Mouse (Mus musculus) lung, postnatal 4 days (tissue): ENCODE data around the gene Tubgcp5.

Source experiments
- DNase-seq, 2 experiments: peaks; one replicate each; pipeline ENCODE4 v3.0.0; 2021

The Tubgcp5 gene

DNA sequence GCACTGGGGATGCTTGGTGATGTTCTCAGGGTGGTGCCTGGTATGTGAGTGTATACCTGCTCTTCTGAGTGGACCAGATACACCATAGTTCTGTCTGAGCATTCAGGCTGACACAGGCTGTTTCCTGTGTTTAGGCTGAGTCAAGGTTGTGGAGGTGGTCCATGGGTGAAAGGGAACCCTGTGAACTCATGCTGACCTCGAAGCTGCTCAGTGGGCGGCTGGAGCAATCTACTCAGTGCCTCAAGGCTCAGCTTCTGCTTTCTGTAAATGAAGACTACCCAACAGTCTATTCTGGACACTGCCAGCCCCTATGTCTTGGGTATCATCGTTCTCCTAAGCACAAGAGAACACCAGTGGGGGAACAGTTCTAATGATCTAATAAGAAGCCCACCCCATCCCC is 61.6 kb downstream of the Tubgcp5 start:
- DNase-seq, result peak in 1 of 2 experiments; percentile 28

DNA sequence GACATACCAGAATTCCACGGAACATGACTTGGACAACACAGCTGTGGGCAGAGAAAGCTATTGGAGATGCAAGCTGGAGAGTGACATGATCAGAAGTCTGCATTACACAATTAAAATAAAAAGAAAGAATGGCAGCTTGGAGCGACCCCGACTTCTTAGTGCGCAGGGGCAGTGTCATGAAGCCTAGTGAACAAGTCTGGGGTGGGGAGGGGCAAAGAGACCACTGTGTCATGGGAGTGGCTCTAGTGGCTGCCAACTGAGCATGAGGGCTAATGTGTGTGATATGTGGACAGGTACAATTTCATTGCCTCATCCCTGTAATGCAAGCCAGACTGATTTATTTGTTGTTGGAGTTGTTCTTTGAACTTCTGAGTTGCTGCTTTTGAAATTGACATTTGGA is 62.8 kb downstream of the Tubgcp5 start:
- no peak for DNase-seq

DNA sequence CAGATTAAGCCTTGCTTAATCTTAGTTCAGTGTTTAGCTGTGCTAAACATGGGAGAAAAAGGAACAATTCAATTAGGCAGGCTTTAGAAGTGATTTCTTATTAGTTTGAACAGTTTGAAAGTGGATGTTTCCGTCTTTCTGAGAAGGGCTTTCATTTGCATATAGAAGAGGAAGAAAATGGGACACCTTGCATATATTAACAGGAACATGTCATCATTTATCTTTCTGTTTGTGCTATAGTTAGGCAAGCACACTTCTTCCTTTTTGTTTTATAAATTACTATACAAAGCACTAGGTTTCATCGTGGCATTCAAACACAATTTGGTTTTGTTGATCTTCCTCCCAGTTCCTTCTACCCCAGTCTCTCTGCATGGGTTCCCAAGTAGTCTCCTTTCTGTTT is 63.8 kb downstream of the Tubgcp5 start:
- DNase-seq, result no peak

DNA sequence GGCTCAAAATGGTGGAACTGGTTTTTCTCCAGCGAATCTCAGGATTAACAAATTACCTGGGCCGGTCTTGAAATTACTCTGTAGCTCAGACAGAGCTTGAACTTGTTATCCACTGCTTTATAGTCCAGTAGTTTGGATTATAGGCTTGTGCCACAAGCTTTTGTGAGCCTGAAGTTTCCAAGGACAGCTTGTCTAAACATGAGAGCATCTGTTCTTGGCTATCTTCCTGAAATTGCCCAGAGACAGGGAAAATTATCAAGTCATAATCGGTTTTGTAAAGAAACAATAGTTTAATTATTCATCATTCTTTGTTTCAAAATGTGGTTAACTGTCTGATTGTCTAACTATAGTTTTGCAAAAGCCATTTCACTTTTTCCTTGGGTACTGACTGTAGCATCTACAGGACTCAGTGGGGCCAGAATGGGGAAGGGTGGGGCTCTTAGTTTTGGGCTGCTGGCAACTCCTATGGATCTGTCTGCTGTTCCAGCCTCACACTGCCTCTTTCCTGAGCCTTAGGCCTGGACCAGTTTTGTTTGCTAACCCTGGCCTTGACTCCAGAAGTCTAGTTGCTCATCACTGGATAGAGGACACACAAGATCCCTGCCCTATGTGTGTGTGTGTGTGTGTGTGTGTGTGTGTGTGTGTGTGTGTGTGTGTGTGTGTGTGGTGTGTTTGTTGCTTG is 65.0 kb downstream of the Tubgcp5 start:
- DNase-seq, result no peak

DNA sequence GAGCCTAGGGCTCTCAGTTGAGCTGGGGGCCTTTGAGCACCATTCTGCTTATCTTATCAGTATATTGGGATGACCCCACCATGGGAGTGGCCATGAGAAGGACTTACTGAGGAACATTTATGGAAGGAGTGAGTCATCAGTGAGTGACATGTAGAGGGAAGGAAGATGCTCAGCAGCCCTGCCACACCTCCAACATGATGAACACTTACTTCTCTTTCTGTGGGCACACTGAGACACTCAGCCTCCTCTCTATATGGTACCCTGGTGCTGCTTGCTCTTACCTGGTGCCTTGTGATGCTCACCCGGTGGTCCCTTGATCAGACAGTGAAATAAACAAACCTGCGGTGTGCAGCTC is 65.5 kb downstream of the Tubgcp5 start:
- no peak for DNase-seq

DNA sequence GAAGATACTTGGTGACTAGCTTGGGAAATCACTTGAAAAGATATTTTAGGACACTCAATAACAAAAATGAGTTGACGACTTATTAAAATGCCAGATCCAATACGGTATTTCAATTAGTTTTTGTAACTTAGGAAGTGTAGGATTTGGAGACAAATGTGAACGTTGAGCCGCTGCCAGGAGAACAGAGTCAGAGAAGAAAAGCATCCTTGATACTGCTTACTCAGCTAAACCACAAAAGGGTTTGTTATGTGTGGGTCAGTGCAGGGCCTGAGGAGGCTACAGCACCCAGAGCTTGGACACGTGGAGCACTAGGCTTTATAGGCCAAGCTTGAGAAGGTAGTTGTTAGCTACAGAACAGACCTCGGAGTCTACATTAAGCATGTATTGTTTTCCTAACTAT is 66.0 kb downstream of the Tubgcp5 start:
- no peak for DNase-seq

DNA sequence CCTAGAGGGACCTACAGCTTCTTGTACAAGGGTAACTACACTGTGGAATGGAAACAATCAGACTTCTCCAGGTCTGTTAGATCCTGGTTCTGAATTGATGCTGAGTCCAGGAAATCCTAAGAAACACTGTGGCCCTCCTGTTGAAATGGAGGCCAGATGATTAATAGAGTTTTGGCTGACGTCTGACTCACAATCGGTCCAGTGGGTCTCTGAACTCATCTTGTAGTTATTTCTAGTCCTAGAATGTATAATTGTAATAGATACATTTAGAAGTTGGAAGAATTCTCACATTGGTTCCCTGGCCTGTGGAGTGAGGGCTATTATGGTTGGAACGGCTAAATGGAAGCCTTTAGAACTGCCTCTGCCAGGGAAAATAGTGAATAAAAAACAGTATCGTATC is 67.2 kb downstream of the Tubgcp5 start:
- no peak for DNase-seq

DNA sequence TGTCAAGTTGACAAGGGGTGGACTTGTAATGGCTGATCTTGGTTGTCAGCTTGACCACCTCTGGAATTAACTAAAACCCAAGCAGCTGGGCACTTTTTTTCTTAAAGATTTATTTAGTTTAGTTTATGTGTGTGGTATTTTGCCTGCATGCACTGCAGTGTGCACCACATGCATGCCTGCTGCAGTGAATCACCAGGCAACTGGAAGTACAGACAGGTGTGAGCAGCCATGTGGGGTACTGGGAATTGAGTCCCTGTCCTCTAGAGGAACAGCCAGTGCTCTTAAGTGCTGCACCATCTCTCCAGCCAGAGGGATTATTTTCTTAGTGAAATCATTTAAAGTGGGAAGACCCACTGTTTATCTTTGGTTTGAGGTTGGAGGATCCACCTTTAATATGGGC is 71.1 kb downstream of the Tubgcp5 start:
- no peak for DNase-seq

DNA sequence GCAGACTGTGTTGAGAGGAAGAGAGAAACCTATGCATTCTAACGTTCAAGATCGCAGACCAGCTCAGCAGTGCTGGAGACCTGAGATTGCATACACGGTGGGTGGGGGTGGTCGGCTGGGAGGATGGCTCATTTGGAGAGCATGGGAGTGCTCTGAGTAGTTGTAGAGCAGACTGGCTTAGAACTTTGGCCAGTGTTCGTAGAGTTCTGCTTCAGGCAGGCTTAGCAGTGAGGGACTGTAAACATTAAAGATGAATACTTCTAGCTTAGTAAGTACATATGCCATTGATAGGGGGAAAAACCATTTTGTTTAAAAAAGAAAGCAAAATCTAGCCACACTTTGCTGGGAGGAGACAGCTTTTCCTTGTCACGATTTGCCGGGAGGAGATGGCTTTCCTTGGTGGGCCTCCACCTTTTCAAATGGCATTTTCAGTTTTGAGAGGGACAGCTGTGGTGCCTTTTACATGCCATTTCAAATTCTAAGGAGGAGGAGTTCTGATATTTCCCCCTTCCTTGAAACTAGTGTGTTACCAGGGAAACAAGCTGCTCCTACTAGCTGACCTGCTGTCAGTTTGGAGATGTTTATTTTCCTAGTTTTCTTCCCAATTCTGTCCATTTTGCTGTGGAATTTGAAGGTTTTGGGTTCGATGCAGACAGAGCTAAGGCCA is 71.9 kb downstream of the Tubgcp5 start:
- DNase-seq, result no peak

DNA sequence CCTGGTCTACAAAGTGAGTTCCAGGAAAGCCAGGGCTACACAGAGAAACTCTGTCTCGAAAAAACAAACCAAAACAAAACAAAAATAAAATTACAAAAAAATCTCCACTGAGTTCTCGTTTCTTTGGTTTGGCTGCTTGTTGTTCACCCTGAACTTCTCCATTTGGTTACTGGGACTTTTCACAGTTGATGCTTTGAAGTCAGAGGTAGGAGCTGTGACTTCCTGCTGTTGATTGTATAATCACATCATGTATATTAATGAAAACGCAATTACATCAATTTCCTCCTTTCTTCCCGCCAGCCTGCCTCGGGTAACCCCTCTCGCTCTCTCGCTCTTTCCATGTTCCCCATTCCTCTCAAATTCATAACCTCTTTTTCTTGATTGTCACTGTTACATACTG is 74.3 kb downstream of the Tubgcp5 start:
- no peak for DNase-seq

DNA sequence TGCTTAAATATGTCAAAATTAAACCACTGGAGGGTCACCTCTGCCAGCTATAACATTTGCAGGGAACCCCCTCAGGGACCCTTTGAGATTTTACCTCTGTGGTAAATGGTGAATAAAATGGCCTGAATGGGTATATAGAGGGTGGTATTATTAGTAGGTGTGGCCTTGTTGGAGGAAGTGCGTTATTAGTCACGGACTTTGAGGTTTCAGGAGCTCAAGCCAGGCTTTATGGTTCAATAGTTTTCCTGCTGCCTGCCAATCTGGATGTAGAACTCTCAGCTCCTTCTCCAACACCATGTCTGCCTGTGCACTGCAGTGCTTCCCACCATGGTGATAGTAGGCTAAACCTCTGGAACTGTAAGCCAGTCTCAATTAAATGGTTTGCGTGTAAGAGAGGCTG is 75.3 kb downstream of the Tubgcp5 start:
- no peak for DNase-seq

DNA sequence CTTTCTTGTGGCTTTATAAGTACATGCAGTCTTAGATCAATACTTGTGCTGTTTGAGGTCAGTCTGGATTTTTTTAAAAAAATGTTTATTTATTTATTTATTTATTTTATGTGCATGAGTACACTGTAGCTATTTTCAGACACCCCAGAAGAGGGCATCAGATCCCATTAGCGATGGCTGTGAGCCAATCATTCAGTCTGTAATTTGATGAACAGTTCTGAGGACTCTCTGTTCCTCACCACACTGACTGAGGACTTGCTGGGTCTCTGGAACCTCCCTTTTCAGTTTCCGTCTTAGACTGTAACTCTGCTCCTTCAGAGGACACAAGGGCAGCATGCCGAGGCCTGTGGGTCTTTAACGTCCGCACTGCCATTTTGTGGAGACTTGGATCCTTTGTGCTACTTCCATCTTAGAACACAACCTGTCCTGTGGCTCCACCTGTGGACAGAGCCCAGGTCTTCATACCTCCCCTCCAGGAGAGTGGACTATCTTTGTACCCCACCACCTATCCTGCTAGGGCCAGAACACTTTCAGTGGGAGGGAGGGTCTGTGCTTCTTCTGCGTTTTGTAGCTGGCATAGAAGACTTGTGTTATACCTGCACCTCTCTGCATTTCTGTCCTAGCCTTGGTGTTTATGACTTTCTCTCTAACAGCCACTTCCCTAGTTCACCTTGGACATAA is 76.5 kb downstream of the Tubgcp5 start:
- DNase-seq, result no peak

DNA sequence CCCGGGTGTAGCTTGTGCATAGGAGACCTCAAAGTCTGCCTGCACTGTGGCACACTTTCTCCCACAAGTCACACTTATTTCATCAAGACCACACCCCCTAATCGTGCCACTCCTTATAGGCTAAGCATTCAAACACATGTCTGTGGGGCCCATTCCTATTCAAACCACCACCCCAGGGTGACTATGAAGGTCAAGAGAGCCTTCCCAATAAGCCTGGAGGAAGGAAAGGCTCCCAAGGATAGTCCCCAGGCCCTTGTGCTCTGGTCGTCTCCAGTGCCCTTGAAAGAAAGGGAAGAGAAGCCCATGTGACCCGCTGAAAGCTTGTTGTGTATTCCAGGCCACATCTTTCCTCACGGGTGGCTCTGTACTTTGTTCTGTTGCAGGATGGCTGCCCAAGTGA is 77.5 kb downstream of the Tubgcp5 start:
- DNase-seq, result no peak

DNA sequence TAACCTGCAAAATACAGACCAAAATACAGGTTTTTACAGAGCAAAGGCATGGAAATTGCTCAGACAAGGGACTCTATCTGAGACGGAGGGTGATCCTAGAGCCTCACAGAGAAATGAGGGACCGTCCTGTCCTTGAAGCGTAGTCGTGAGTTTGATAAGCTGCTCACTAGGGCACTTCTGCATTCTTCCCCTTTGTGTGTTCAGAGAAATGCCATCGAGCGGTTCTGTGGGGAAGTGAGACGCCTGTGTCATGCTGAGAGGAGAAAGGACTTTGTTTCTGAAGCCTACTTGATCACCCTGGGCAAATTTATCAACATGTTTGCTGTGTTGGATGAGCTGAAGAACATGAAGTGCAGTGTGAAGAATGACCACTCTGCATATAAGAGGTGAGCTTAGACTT is 80.7 kb downstream of the Tubgcp5 start:
- DNase-seq, result no peak

DNA sequence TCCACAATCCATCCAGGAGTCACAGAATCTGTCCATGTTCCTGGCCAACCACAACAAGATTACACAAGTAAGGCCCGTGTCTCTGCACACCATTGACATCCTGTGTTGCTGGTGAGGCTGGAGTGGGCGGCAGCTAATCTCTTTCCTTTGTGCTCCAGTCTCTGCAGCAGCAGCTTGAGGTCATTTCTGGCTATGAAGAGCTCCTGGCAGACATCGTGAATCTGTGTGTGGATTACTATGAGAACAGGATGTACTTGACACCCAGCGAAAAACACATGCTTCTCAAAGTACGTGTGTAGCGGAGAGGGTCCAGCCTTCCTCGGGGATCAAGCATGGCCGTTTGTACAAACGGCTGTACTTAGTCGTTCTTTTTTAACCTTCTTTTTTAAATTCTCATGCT is 83.8 kb downstream of the Tubgcp5 start:
- DNase-seq, result peak; percentile 49 to 75

DNA sequence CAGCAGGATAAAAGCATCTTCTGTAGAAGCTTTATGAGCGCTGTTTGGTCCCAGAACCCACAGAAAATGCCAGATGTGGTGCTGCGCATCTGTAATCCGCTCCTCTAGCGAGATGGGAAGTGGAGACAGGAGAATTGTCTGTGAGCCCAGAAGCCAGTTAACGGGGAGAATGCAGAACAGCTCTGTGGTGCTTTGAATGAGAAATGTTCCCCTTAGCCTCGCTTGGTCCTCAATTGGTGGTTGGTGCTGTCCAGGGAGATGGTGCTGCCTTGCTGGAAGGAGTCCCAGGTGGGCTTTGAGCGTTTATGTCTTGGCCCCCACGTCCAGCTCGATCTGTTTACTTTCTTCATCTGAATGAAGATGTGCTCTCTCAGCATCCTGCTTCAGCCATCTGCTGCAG is 86.9 kb downstream of the Tubgcp5 start:
- no peak for DNase-seq
